Mouse (Mus musculus) megakaryocyte, embryonic 14.5 days (primary cell): ENCODE measurements around the gene Glud1.

Experiments used
- FLI1 ChIP-seq: IDR thresholded peaks from 2 replicates; pipeline ENCODE4 v1.6.1; 2012; ENCODE audit warnings: low read length, inconsistent platforms, mixed read lengths
- GATA1 ChIP-seq: IDR thresholded peaks from 3 replicates; pipeline ENCODE4 v1.6.1; 2012; ENCODE audit warnings: mixed read lengths, low read length, inconsistent platforms, borderline replicate concordance

DNA sequence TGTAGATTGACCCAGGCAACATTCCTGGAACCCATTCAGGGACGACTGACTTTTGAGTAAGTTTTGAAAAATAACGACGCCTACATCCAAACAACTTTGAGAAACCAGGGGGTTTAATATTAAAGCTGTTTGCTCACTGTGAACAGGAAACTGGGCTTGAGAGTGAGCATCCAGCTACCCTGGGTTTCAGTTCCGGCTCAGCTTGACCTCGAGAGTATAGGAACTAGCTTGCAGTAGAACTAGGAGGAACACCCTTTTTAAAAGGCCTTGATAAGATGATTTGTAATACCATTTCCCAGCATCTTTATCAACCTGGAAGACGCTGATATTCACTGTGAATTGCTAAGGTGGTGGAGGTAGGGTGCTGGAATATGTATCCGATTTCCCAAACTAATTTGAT is 14.2 kb upstream of the Glud1 start:
- TF ChIP-seq GATA1: no peak
- TF ChIP-seq FLI1: no peak
